Mouse (Mus musculus) neutrophil, adult 65 days (primary cell): Measurements from ENCODE around the gene 4933427D14Rik. TPM values are rescaled to one million over a fixed set of nuclear protein-coding genes. Genes with fewer than 3 reads are reported as not detected.

Source experiments
- total RNA-seq: library from RNA; stranded (reverse); gene quantifications from 2 replicates; pipeline ENCODE4 v1.2.4, GENCODE M21; 2023

The 4933427D14Rik gene
- 7.7 and 9.8 TPM in 2 replicates for total RNA-seq

GRCm38 (mm10) chr11:72207204-72207833 lies at the start of gene 4933427D14Rik, which contains the start of gene Txndc17:
TSS of gene 4933427D14Rik (minus strand) at chr11:72207459.
TSS of gene Txndc17 (plus strand) at chr11:72207547.

GRCm38 (mm10) chr11:72215410-72215797 lies 8.1 kb upstream of the 4933427D14Rik start, which contains the start of gene Med31:
TSS of gene Med31 (minus strand) at chr11:72215592.

GRCm38 (mm10) chr11:72206341-72207203 lies 687 bp downstream of the 4933427D14Rik start, which contains the start of gene Gm43951:
TSS of gene Gm43951 (minus strand) at chr11:72206840.

GRCm38 (mm10) chr11:72135383-72136158 lies 71.7 kb downstream of the 4933427D14Rik start, which contains the start of gene Pitpnm3:
TSS of gene Pitpnm3 (minus strand) at chr11:72135778.

Other genes with a start within 250 kb of the 4933427D14Rik start
- gene Aipl1, start 169.9 kb downstream of the 4933427D14Rik start, total RNA-seq, result 0.19 and 0.23 TPM in 2 replicates
- 16.7 and 18.3 TPM in 2 replicates for gene Pimreg, start 165.4 kb downstream of the 4933427D14Rik start, total RNA-seq
- 0.07 TPM in 1 of 2 replicates, not detected in the other for gene Pitpnm3, start 71.7 kb downstream of the 4933427D14Rik start, total RNA-seq
- 0.32 and 0.48 TPM in 2 replicates for gene Gm43951, start 619 bp downstream of the 4933427D14Rik start, total RNA-seq
- gene Txndc17, start 88 bp upstream of the 4933427D14Rik start, total RNA-seq, result 34.4 and 47.3 TPM in 2 replicates
- 24.7 and 32.1 TPM in 2 replicates for gene Med31, start 8.1 kb upstream of the 4933427D14Rik start, total RNA-seq
- gene Slc13a5, start 59.8 kb upstream of the 4933427D14Rik start, total RNA-seq, result 0.69 TPM in 1 of 2 replicates, not detected in the other
- gene Xaf1, start 94.2 kb upstream of the 4933427D14Rik start, total RNA-seq, result 9.8 and 15.2 TPM in 2 replicates
- gene Fbxo39, start 107.0 kb upstream of the 4933427D14Rik start, total RNA-seq, result 0.23 TPM in 1 of 2 replicates, not detected in the other
- not detected in 2 replicates for gene Tekt1, start 155.0 kb upstream of the 4933427D14Rik start, total RNA-seq
- gene Smtnl2, start 204.3 kb upstream of the 4933427D14Rik start, total RNA-seq, result 0.36 TPM in 1 of 2 replicates, not detected in the other
- gene Ggt6, start 228.1 kb upstream of the 4933427D14Rik start, total RNA-seq, result not detected in 2 replicates
- 24.0 and 31.3 TPM in 2 replicates for gene Mybbp1a, start 233.9 kb upstream of the 4933427D14Rik start, total RNA-seq